Mouse (Mus musculus): Measurements from ENCODE around the gene Tmem184b.

The Tmem184b gene

GRCm38 (mm10) chr15:79429994-79430393 is 26.6 kb upstream of the Tmem184b start:
- DNase-seq (ENCODE audit: low read depth), result no peak

- DNase-seq (ENCODE audit: low read depth), result no peak
These were observed 26.2 kb upstream of the Tmem184b start for GRCm38 (mm10) chr15:79429527-79429926.

- DNase-seq (ENCODE audit: low read depth), result no peak
These were observed 25.2 kb upstream of the Tmem184b start for GRCm38 (mm10) chr15:79428616-79429015.

GRCm38 (mm10) chr15:79427516-79427915 is 24.1 kb upstream of the Tmem184b start:
- no peak for DNase-seq (ENCODE audit: low read depth)

GRCm38 (mm10) chr15:79425516-79425915 is 22.1 kb upstream of the Tmem184b start:
- no peak for DNase-seq (ENCODE audit: low read depth)

- DNase-seq (ENCODE audit: low read depth), result no peak
These were observed 21.2 kb upstream of the Tmem184b start for GRCm38 (mm10) chr15:79424602-79425001.

GRCm38 (mm10) chr15:79422715-79423243 is 19.4 kb upstream of the Tmem184b start:
- no peak for DNase-seq (ENCODE audit: low read depth)

GRCm38 (mm10) chr15:79418677-79419076 is 15.3 kb upstream of the Tmem184b start:
- no peak for DNase-seq (ENCODE audit: low read depth)

GRCm38 (mm10) chr15:79418265-79418664 is 14.9 kb upstream of the Tmem184b start:
- DNase-seq (ENCODE audit: low read depth), result no peak

- no peak for DNase-seq (ENCODE audit: low read depth)
These were observed 14.0 kb upstream of the Tmem184b start for GRCm38 (mm10) chr15:79417379-79417778.

- no peak for DNase-seq (ENCODE audit: low read depth)
These were observed 13.2 kb upstream of the Tmem184b start for GRCm38 (mm10) chr15:79416460-79417085.

GRCm38 (mm10) chr15:79414513-79414912 is 11.1 kb upstream of the Tmem184b start:
- no peak for DNase-seq (ENCODE audit: low read depth)

GRCm38 (mm10) chr15:79413802-79414201 is 10.4 kb upstream of the Tmem184b start:
- no peak for DNase-seq (ENCODE audit: low read depth)

- no peak for DNase-seq (ENCODE audit: low read depth)
These were observed 9.8 kb upstream of the Tmem184b start for GRCm38 (mm10) chr15:79413201-79413600.

- peak; percentile 35 for DNase-seq (ENCODE audit: low read depth)
These were observed 8.1 kb upstream of the Tmem184b start for GRCm38 (mm10) chr15:79411363-79412065.

GRCm38 (mm10) chr15:79409077-79409573 is 5.8 kb upstream of the Tmem184b start:
- no peak for DNase-seq (ENCODE audit: low read depth)

- no peak for DNase-seq (ENCODE audit: low read depth)
These were observed 3.2 kb upstream of the Tmem184b start for GRCm38 (mm10) chr15:79406564-79406963.

GRCm38 (mm10) chr15:79404277-79404676 is 908 bp upstream of the Tmem184b start:
- DNase-seq (ENCODE audit: low read depth), result no peak

- DNase-seq (ENCODE audit: low read depth), result no peak
These were observed 418 bp upstream of the Tmem184b start for GRCm38 (mm10) chr15:79403763-79404210.

- peak; percentile 49 for DNase-seq (ENCODE audit: low read depth)
These were observed 1.2 kb downstream of the Tmem184b start for GRCm38 (mm10) chr15:79402176-79402575.

GRCm38 (mm10) chr15:79400975-79401365 is 2.4 kb downstream of the Tmem184b start:
- no peak for DNase-seq (ENCODE audit: low read depth)

- DNase-seq (ENCODE audit: low read depth), result no peak
These were observed 3.0 kb downstream of the Tmem184b start for GRCm38 (mm10) chr15:79400134-79400974.

All from naive thymus-derived CD4-positive, alpha-beta T cell, adult 2 months (primary cell).